Mouse (Mus musculus): Measurements from ENCODE around the gene Hyal3.

DNA sequence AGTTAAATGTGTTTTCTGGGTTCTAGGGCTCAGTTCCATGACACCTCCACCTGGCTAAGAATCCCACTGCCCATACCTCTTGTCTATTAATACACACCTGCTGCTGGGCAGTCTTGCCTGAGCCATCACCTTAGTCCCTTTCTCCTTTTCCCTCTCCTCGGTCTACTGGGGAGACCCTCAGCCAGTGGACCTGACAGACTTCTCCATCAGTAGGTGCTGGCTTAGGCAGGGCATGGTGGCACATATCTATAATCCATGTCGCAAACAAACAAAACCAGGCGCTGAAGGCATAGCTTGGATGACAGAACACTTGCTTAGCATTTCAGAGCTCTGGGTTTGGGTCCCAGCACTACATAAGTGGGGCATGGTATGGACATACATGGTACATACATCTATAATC, 41.9 kb upstream of the Hyal3 start:
- TF ChIP-seq CTCF (IDR thresholded peaks at IDR 0.05) (no peak), EP300 (IDR thresholded peaks at IDR 0.05) (no peak)

All from lung, postnatal 0 days (tissue).